Mouse (Mus musculus): ENCODE data around the gene Fgfr2. TPM values are rescaled to one million over a fixed set of nuclear protein-coding genes. Genes with fewer than 3 reads are reported as not detected.

The Fgfr2 gene
- polyA plus RNA-seq, 1 experiment from 2014 or later: 17.2 TPM

DNA sequence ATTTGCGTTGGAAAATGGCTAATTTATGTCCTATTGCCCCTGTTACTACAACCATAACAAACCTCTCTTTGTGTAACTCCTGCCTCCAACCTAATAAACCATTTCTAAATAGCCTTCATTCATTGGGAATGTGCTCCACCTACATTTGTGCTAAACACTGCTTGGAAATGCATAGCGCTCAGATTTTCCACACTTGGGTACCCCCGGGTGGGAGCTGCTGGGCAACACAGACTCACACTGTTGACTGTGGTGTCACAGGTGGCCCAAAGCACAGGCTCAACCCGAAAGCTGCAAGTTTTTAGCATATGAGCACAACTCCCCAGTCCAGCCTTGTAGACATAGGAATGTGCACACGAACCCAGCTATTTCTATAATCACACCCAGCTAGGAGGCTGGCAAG, 2939.2 kb downstream of the Fgfr2 start:
- H3K36me3 ChIP-seq: peaks cover 3% of the 10 kb centered on the region; the same call in 1 of the 2 replicates
- no peaks in the 10 kb centered on the region for H3K27me3 ChIP-seq
- H3K27ac ChIP-seq: no peak overlapping the region
- no peak overlapping the region for H3K4me3 ChIP-seq
- H3K9me3 ChIP-seq (replicated peaks): no peaks in the 10 kb centered on the region
- peaks cover 3% of the 10 kb centered on the region; the same call in 1 of the 2 replicates for H3K4me1 ChIP-seq (replicated peaks)
- no peak overlapping the region for H3K9ac ChIP-seq
- WGBS: 87% methylated on average over 5 of the region's 5 CpGs
- no peak overlapping the region for H3K4me2 ChIP-seq
- no peak for ATAC-seq (replicated peaks; ENCODE audit: insufficient number of reproducible peaks, insufficient read depth, low FRiP score, low read depth)

DNA sequence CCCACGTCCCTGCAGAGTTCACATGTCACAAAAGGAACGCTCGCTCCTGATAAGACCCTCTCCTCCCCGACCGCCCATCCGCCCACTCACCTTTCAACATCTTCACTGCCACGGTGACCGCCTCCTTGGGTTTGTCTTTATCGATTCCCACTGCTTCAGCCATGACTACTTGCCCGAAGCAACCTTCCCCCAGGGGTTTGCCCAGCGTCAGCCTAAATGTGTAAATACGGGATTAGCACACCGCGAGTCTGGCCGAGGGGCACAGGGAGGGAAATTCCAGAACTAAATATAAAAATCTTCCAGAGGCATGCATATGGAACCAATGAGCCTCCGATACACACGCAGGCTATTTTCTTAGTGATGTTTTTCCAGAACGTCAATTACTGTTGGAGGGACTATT, 2940.6 kb downstream of the Fgfr2 start:
- Histone ChIP-seq H3K4me1 (replicated peaks) (peaks cover 3% of the 10 kb centered on the region; the same call in 1 of the 2 replicates), H3K4me2 (peak overlapping the region; percentile 54), H3K4me3 (peak overlapping the region; percentile 24), H3K9ac (no peak overlapping the region), H3K27ac (no peak overlapping the region), H3K27me3 (no peaks in the 10 kb centered on the region), H3K36me3 (peaks cover 3% of the 10 kb centered on the region; the same call in 1 of the 2 replicates), H3K9me3 (replicated peaks) (no peaks in the 10 kb centered on the region)
- WGBS: 15% methylated on average over 18 of the region's 18 CpGs
- no peak for ATAC-seq (replicated peaks; ENCODE audit: insufficient number of reproducible peaks, insufficient read depth, low FRiP score, low read depth)

DNA sequence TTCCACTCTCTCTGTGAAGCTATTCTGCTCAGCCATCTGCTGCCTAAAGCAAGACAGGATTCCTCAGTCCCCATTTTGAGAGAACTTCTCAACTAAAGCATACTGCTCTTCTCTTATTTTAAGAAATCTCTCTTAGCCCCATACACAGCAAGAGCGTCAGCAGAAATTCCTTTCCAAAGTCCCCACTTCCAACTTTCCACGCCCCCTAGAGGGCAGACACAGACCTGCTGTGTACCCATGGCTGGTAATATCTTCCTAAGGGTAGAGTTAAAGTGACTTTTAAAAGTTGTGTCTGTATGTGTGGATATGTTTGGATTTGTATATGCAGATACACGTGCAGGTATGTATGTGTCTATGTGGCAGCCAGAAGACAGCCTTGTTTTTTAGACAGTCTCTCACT, 2944.2 kb downstream of the Fgfr2 start:
- H3K9ac ChIP-seq: no peak overlapping the region
- no peaks in the 10 kb centered on the region for H3K27me3 ChIP-seq
- H3K4me3 ChIP-seq: no peak overlapping the region
- H3K4me1 ChIP-seq (replicated peaks): peaks cover 18% of the 10 kb centered on the region
- no peak for ATAC-seq (replicated peaks; ENCODE audit: insufficient number of reproducible peaks, insufficient read depth, low FRiP score, low read depth)
- H3K4me2 ChIP-seq: no peak overlapping the region
- no peak overlapping the region for H3K27ac ChIP-seq
- H3K9me3 ChIP-seq (replicated peaks): no peaks in the 10 kb centered on the region
- 57% methylated on average over 3 of the region's 3 CpGs for WGBS
- peaks cover 3% of the 10 kb centered on the region; the same call in 1 of the 2 replicates for H3K36me3 ChIP-seq

DNA sequence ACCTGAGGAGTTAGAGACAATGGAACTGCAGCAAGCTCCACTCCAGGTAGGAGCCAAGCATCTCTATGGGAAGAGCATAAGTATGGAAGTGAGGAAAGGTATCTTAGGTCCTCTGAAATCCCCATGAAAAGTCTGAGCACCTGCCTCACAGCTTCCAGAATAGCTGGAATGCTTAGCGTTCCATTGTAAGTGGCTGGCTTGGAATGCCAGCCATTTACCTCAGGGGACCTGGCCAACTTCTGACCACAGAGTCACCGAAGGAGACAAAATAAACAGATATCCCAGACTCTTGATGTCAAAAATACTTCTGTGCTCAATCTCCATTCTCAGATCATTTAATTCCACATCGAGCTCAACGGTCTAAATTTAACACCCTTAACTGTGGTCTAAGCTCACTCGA, 2946.1 kb downstream of the Fgfr2 start:
- Histone ChIP-seq H3K9ac (no peak overlapping the region), H3K27me3 (no peaks in the 10 kb centered on the region), H3K4me3 (no peak overlapping the region), H3K4me2 (no peak overlapping the region), H3K4me1 (replicated peaks) (peaks cover 19% of the 10 kb centered on the region), H3K27ac (no peak overlapping the region), H3K9me3 (replicated peaks) (no peaks in the 10 kb centered on the region), H3K36me3 (peaks cover 6% of the 10 kb centered on the region; the same call in 1 of the 2 replicates)
- no peak for ATAC-seq (replicated peaks; ENCODE audit: insufficient number of reproducible peaks, insufficient read depth, low FRiP score, low read depth)
- 43% methylated on average over 5 of the region's 5 CpGs for WGBS

DNA sequence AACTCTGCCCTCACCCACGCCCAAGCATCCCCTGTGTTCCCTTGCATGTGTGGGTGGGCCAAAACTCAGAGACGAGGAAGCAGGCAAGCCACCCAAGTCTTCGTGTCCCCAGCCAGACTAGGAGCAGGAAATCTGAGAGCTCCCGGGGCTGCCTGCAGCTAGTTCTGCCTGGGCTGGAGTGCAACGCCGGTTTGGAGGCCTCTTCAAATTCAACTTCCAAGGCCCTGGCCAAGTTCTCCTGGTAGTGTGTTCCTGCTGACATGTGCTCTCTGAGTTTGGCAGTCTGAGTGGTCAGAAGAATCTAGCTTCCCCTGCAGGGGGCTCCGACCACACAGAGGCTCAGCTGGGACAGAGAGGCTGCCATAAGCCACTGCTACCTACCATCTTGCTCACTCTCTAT, 2948.6 kb downstream of the Fgfr2 start:
- 22% methylated on average over 7 of the region's 7 CpGs for WGBS
- no peaks in the 10 kb centered on the region for H3K27me3 ChIP-seq
- H3K4me2 ChIP-seq: no peak overlapping the region
- H3K4me3 ChIP-seq: no peak overlapping the region
- H3K9ac ChIP-seq: no peak overlapping the region
- peaks cover 19% of the 10 kb centered on the region for H3K4me1 ChIP-seq (replicated peaks)
- H3K9me3 ChIP-seq (replicated peaks): no peaks in the 10 kb centered on the region
- H3K27ac ChIP-seq: peak overlapping the region; percentile 56
- 0 out of 2 replicates have a peak, but pooled peaks cover 6% of the 10 kb centered on the region for H3K36me3 ChIP-seq
- peak; percentile 64; the same call in 1 of the 2 replicates for ATAC-seq (replicated peaks; ENCODE audit: insufficient number of reproducible peaks, insufficient read depth, low FRiP score, low read depth)

DNA sequence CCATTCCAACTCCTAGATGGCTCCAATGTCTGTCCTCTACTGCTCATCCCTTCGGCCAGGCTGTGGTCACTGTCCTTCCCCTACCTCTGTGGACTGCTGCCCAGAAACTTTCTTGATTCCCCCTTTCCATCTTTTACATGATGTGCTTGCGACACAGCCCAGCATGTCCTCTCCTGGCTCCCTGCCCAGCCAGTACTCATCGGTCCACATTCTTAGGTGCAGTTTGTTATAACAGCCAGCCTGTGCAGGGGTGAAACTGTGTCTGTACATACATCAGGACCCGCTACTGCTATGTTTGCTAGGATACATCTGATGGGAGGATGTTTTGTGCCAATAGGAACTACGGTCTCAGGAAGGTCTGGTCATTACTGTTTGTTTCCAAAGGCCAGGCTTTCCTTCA, 2949.2 kb downstream of the Fgfr2 start:
- H3K27ac ChIP-seq: peak overlapping the region; percentile 56

DNA sequence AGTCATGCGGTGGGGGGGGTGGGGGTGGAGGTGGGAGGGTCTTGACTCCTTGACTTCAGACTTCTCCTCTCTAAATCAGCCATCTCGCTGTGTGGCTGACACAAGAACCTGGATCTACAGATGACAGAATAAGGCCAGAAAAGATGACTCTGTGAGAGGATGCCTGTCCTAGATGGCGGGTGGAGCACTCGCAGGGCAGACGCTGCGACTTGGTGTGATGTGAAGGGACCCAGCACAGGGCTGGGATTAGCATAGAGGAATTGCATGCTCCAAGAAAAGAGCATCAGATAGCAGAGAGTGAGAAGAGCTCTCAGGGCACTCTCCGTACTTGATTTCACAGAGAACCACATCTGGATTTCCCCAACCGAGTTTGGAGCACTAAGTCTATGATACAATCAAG, 2953.0 kb downstream of the Fgfr2 start:
- no peak overlapping the region for H3K27ac ChIP-seq
- 43% methylated on average over 8 of the region's 8 CpGs for WGBS
- no peaks in the 10 kb centered on the region for H3K9me3 ChIP-seq (replicated peaks)
- H3K4me3 ChIP-seq: no peak overlapping the region
- peaks cover 20% of the 10 kb centered on the region for H3K4me1 ChIP-seq (replicated peaks)
- no peak for ATAC-seq (replicated peaks; ENCODE audit: insufficient number of reproducible peaks, insufficient read depth, low FRiP score, low read depth)
- H3K4me2 ChIP-seq: no peak overlapping the region
- H3K27me3 ChIP-seq: no peaks in the 10 kb centered on the region
- H3K9ac ChIP-seq: no peak overlapping the region
- 0 out of 2 replicates have a peak, but pooled peaks cover 9% of the 10 kb centered on the region for H3K36me3 ChIP-seq

More for the DNA sequence above, 2949.2 kb downstream of the Fgfr2 start:
- 42% methylated on average over 5 of the region's 5 CpGs for WGBS
- H3K27me3 ChIP-seq: no peaks in the 10 kb centered on the region
- H3K4me3 ChIP-seq: no peak overlapping the region
- no peak for ATAC-seq (replicated peaks; ENCODE audit: insufficient number of reproducible peaks, insufficient read depth, low FRiP score, low read depth)
- no peak overlapping the region for H3K4me2 ChIP-seq
- H3K9ac ChIP-seq: no peak overlapping the region
- no peaks in the 10 kb centered on the region for H3K9me3 ChIP-seq (replicated peaks)
- H3K4me1 ChIP-seq (replicated peaks): peaks cover 19% of the 10 kb centered on the region
- H3K36me3 ChIP-seq: 0 out of 2 replicates have a peak, but pooled peaks cover 7% of the 10 kb centered on the region

DNA sequence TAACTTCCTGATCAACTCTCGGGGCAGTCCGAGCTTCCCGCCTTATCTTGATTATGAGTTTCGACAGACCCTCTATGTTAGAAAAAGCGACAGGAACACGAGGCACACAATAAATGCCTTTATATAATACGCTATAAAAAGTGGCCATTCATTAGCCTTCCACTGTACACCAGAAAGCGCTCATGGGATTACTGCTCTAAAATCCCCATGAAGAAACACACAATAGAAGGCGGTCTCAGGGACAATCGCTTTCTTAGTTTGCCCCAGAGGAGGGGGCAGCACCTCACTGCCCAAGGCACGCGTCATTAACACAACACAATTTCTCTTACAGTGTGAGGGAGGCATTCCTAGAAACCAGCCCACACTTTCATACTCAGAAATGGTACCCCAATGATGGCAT, 2954.9 kb downstream of the Fgfr2 start:
- ATAC-seq (replicated peaks; ENCODE audit: insufficient number of reproducible peaks, insufficient read depth, low FRiP score, low read depth): no peak
- H3K4me1 ChIP-seq (replicated peaks): peaks cover 7% of the 10 kb centered on the region
- H3K9me3 ChIP-seq (replicated peaks): no peaks in the 10 kb centered on the region
- WGBS: 78% methylated on average over 12 of the region's 12 CpGs
- no peak overlapping the region for H3K4me2 ChIP-seq
- H3K27me3 ChIP-seq: no peaks in the 10 kb centered on the region
- 0 out of 2 replicates have a peak, but pooled peaks cover 9% of the 10 kb centered on the region for H3K36me3 ChIP-seq
- no peak overlapping the region for H3K27ac ChIP-seq
- no peak overlapping the region for H3K4me3 ChIP-seq
- H3K9ac ChIP-seq: no peak overlapping the region

DNA sequence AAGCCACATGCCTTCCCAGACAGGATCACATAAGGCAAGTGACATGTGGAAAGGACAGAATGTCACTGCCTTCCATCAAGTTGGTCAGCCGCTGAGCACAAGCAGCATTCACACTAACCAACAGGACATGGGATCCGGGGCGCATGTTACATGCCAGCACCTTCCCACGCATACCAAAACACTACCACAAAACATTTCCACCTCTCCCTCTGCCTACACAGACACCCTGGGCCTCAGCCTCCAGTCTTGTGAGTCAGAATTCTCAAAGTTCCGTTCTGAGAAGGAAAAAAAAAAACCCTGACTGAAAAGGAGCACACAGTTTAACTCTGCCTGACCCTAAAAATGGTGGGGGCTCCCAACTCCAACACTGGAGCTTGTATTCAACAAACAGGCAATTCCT, 2955.9 kb downstream of the Fgfr2 start:
- ATAC-seq (replicated peaks; ENCODE audit: insufficient number of reproducible peaks, insufficient read depth, low FRiP score, low read depth): no peak
- Histone ChIP-seq H3K9ac (no peak overlapping the region), H3K27me3 (no peaks in the 10 kb centered on the region), H3K9me3 (replicated peaks) (no peaks in the 10 kb centered on the region), H3K36me3 (0 out of 2 replicates have a peak, but pooled peaks cover 9% of the 10 kb centered on the region), H3K27ac (no peak overlapping the region), H3K4me1 (replicated peaks) (peaks cover 7% of the 10 kb centered on the region), H3K4me3 (no peak overlapping the region), H3K4me2 (no peak overlapping the region)
- 52% methylated on average over 5 of the region's 5 CpGs for WGBS

DNA sequence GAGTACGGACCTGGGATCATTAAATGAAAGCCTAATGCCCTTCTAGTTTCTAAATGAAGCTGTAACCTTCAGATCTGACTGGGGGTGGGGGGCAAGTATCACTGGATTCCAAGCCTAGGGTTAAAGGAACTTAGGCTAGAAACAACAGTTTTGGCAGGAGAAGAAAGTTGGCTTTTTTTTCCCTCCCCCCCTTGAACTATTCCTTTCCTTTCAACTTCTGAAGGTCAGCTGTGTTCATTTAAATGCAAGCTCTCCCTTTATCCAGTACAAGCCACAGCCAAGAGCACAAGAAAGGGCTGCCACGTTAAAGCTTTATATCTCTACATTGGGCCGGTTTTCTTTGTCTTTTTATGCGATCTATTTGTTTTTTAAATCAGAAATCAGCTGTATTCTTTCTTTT, 2957.0 kb downstream of the Fgfr2 start:
- Histone ChIP-seq H3K27ac (no peak overlapping the region), H3K27me3 (no peaks in the 10 kb centered on the region), H3K4me1 (replicated peaks) (peaks cover 7% of the 10 kb centered on the region), H3K9ac (no peak overlapping the region), H3K4me3 (no peak overlapping the region), H3K4me2 (no peak overlapping the region), H3K36me3 (0 out of 2 replicates have a peak, but pooled peaks cover 3% of the 10 kb centered on the region), H3K9me3 (replicated peaks) (no peaks in the 10 kb centered on the region)
- 69% methylated on average over 4 of the region's 4 CpGs for WGBS
- ATAC-seq (replicated peaks; ENCODE audit: insufficient number of reproducible peaks, insufficient read depth, low FRiP score, low read depth): no peak

DNA sequence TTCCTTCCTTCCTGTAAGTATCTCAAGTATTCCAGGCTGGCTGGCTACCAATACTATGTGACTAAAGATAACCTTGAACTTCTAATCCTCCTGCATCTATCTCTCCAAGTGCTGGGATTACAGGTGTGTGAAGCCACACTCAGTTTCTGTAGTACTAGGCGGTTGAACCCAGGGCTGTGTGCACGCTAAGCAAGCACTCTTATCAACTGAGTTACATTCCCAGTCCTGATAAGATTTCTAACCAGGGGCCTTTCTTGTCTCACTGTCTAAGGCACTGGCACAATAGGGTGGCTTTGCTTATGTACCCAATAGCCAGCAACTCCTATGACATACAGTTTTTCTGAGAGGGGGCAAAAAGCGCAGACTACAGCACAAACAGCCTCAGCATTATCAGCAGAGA, 2957.7 kb downstream of the Fgfr2 start:
- Histone ChIP-seq H3K27ac (peak overlapping the region; percentile 7; the same call in 1 of the 2 replicates), H3K9me3 (replicated peaks) (no peaks in the 10 kb centered on the region), H3K4me3 (no peak overlapping the region), H3K27me3 (no peaks in the 10 kb centered on the region), H3K9ac (no peak overlapping the region), H3K4me1 (replicated peaks) (peaks cover 7% of the 10 kb centered on the region), H3K36me3 (0 out of 2 replicates have a peak, but pooled peaks cover 3% of the 10 kb centered on the region), H3K4me2 (no peak overlapping the region)
- 33% methylated on average over 3 of the region's 3 CpGs for WGBS
- ATAC-seq (replicated peaks; ENCODE audit: insufficient number of reproducible peaks, insufficient read depth, low FRiP score, low read depth): no peak

DNA sequence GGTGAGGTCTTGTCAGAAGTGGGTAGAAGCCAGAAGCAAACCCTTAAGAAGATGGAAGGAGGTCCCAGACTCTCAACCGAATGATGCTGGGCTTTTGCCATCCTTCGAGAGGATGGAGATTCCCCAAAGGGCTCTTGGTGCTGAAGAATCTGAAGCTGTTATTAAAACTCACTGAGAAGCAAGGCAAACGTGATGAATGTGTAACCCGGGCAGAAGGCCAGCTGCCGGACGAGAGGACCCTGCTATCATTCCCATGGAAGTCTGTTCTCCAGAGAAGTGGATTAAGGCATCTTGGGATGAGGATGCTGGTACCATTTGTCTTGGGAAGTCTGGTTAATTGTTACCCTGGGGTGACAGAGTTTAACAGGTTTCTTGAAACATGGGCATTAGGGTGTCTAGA, 2960.4 kb downstream of the Fgfr2 start:
- no peaks in the 10 kb centered on the region for H3K27me3 ChIP-seq
- H3K9me3 ChIP-seq (replicated peaks): no peaks in the 10 kb centered on the region
- no peak overlapping the region for H3K9ac ChIP-seq
- peaks cover 7% of the 10 kb centered on the region for H3K4me1 ChIP-seq (replicated peaks)
- 75% methylated on average over 6 of the region's 6 CpGs for WGBS
- ATAC-seq (replicated peaks; ENCODE audit: insufficient number of reproducible peaks, insufficient read depth, low FRiP score, low read depth): no peak
- H3K4me2 ChIP-seq: no peak overlapping the region
- no peaks in the 10 kb centered on the region for H3K36me3 ChIP-seq
- H3K4me3 ChIP-seq: no peak overlapping the region
- no peak overlapping the region for H3K27ac ChIP-seq
